Mouse (Mus musculus): ENCODE results near the gene Mfsd2a.
A peak's percentile ranks its signal among the peaks of the same experiment; 100 is the strongest.

Gene Mfsd2a

DNA sequence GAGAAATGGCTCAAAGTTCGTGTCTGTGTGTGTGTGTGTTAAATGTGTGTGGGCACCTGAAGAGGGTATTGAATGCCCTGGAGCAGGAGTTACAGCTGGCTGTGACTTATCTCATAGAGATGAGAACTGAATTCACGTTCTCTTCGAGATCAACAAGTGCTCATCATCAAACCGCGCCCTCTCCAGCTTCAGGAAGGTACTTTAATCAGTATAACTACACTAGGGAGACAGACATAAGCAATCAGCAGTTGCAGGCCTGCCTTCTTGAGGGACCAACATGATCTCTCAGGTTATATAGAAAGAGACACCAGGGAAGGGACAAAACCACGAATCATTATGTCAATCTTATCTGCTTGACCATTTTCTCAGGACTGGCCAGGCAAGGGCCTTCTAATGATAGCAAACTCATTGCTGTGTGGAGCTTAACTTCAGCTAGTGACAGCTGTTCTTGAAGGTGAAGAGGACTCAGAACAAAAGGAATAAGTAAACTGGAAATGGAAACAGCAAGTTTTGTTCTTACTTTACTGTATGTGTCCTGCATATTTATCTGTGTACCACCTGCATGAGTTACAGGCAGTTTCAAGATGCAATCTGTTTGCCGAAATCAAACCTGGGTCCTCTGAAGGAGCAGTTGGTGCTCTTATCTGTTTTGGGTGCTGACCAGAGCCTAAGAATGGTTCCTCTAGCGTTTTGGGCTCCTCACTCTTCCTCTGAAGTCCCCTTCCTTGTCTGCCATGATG is 28.6 kb downstream of the Mfsd2a start:
- DNase-seq = no peak

DNA sequence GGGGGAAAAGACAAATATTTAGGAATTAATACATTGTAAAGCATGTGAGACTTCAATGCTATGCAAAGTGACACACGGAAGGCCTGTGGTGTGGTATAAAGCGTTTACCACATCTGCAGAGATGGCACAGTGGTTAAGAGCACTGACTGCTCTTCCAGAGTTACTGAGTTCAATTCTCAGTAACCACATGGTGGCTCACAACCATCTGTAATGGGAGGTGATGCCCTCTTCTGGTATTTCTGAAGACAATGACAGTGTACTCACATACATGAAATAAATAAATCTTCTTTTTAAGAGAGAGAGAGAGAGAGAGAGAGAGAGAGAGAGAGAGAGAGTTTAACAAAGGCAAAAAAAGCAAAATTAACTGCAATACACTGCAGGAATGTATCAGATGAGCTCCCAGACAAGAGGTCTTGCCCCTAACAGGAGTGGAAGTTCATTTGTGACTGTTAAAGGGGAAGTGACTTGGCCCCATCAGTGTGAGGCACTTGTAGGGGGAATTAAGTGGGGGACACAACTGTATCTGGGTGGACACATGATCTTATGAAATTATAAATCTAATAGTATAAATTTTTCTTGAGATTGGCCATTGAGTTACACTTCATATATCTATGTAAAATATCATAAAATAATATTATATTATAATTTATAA is 29.9 kb downstream of the Mfsd2a start:
- DNase-seq = no peak

GRCm38 (mm10) chr4:122923392-122924344 is 37.3 kb downstream of the Mfsd2a start:
- no peak for DNase-seq

DNA sequence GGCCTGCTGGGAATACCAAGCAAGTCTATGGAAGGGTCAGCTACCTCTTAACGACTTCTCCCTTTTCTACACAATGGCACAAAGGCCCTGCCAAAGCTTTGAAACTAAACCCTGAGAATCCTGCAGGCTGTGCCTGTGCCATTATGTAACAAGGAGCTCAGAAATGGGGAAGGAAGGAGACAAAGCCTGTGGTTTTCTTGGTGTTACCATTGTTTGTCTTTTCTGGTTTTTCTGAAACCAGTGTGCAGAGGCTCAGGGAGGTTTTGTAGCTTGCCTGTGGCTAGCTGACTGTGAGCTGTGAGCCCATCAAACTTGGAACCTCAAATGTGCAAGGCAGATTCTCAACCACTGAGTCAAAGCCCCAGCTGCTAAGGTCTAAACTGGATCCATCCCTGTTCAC is 38.1 kb downstream of the Mfsd2a start:
- no peak for DNase-seq

DNA sequence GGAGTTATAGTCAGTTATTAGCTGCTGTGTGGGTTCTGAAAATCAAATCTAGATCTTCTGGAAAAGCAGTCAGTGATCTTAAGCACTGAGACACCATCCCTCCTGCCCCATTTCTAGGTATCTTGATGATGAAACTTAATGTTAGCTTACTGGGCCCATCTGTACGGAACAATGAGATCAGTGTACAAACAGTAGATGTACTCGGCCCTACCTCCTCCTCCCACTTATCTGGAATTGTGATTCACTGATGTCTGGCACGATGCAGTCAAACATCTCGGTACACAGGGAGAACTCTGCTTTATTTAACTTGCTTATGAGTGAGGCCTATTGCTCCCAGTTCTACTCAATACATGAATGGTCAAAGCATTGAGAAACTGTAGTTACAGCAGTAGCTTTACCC is 45.0 kb downstream of the Mfsd2a start:
- DNase-seq = no peak

DNA sequence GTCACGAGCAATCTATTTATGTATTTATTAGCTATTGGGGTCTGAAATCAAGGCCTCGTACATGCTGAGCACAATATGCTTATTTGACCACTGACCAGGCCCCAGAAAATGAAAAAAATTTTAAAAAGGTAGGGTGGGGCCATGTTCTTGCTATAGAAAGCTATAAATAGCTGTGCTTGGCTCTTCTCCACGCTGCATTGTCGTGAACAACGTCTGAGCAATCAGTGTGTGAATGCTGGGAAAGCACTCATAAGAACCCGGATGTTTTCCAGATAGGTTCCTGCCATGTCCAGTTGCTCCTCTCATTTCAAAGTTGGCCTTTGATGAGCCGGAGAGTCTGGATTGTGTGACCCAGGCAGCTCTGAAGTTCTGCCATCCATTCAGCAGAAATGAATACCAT is 46.8 kb downstream of the Mfsd2a start:
- no peak for DNase-seq

GRCm38 (mm10) chr4:122912613-122913012 is 48.4 kb downstream of the Mfsd2a start:
- DNase-seq = no peak

DNA sequence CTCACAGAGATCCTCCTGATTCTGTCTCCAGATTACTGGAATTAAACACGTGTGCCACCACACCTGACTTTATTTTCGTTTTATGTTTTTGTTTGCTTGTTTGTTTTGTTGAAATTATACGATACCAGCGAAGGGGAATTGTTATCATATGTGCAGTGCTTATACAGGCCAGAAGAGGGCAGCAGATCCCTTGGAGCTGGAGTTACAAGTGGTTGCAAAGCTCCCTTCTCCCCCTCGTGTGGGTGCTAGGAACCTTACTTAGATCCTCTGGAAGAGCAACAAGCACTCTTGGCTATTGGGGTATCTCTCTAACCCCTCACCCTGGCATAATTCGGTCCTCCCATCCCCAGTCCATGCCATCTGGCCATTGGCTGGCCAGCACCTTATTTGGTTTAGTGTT is 50.4 kb downstream of the Mfsd2a start:
- DNase-seq = no peak

- no peak for DNase-seq
These were observed 51.3 kb downstream of the Mfsd2a start for GRCm38 (mm10) chr4:122909572-122910189.

DNA sequence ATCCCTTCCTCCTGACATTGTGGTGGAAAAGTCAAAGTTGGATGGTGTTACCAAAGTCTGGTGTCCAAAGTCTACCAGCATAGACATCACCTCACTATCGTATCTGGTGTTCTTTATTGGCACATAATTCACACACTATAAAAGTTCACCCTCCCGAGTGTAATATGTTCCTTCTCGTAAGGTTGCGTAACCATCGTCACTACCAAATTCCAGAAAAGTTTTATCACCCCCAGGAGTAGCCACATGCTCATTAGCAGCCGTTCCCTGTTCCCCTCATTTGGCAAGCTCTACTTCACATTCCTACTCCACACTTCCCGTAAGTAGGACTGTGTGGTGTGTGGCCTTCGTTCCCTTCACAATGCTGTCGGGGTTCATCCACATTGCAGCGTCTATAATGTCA is 55.6 kb downstream of the Mfsd2a start:
- no peak for DNase-seq

GRCm38 (mm10) chr4:122903709-122904108 is 57.3 kb downstream of the Mfsd2a start:
- DNase-seq = no peak

GRCm38 (mm10) chr4:122902156-122902555 is 58.8 kb downstream of the Mfsd2a start:
- DNase-seq = no peak

GRCm38 (mm10) chr4:122898313-122898712 is 62.7 kb downstream of the Mfsd2a start:
- peak; percentile 78 for DNase-seq

DNA sequence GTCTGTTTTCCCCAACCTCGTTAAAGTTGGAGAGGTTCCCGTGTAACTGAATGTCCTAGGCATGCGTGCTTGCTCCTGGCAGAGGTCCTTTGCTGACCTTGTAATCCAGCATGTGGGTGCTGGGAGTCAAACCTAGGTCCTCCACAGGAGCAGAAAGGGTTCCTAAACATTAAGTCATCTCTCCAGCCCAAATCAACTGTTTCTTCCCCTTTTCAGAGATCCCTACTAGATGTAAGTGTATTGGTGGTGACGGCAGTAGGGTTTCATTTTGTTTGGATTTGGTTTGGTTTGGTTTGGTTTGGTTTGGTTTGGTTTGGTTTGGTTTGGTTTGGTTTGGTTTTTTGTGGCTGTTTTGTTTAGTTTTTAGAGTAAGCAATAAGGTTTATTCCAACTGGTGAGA is 63.2 kb downstream of the Mfsd2a start:
- no peak for DNase-seq

Data from right cerebral cortex, postnatal 14 days (tissue).